Mouse (Mus musculus) embryo, embryonic 9.5 days (tissue): ENCODE results near the gene Alpk3.

Experiments
- DNase-seq: peaks from one replicate; pipeline ENCODE4 v3.0.0-alpha.2; 2017; ENCODE audit errors: extremely low spot score

Gene Alpk3

GRCm38 (mm10) chr7:81074546-81074945 lies 17.1 kb downstream of the Alpk3 start:
- peak; percentile 30 for DNase-seq

- DNase-seq, result no peak
Observed at GRCm38 (mm10) chr7:81075299-81075698, 17.9 kb downstream of the Alpk3 start.

- DNase-seq, result no peak
Observed at GRCm38 (mm10) chr7:81075732-81076131, 18.3 kb downstream of the Alpk3 start.

GRCm38 (mm10) chr7:81077009-81077408 lies 19.6 kb downstream of the Alpk3 start:
- no peak for DNase-seq

- no peak for DNase-seq
Observed at GRCm38 (mm10) chr7:81078740-81079139, 21.3 kb downstream of the Alpk3 start.

- no peak for DNase-seq
Observed at GRCm38 (mm10) chr7:81093420-81093965, 36.1 kb downstream of the Alpk3 start.

- no peak for DNase-seq
Observed at GRCm38 (mm10) chr7:81094104-81094757, 36.8 kb downstream of the Alpk3 start.

GRCm38 (mm10) chr7:81100341-81100740 lies 42.9 kb downstream of the Alpk3 start:
- no peak for DNase-seq

- DNase-seq, result no peak
Observed at GRCm38 (mm10) chr7:81102854-81103253, 45.5 kb downstream of the Alpk3 start.

- no peak for DNase-seq
Observed at GRCm38 (mm10) chr7:81105525-81105924, 48.1 kb downstream of the Alpk3 start.

- no peak for DNase-seq
Observed at GRCm38 (mm10) chr7:81108226-81108625, 50.8 kb downstream of the Alpk3 start.

- no peak for DNase-seq
Observed at GRCm38 (mm10) chr7:81109717-81110651, 52.6 kb downstream of the Alpk3 start.

- no peak for DNase-seq
Observed at GRCm38 (mm10) chr7:81110791-81111190, 53.4 kb downstream of the Alpk3 start.

GRCm38 (mm10) chr7:81111729-81112128 lies 54.3 kb downstream of the Alpk3 start:
- DNase-seq, result no peak

GRCm38 (mm10) chr7:81112686-81113360 lies 55.4 kb downstream of the Alpk3 start:
- no peak for DNase-seq

- no peak for DNase-seq
Observed at GRCm38 (mm10) chr7:81114555-81114954, 57.2 kb downstream of the Alpk3 start, which contains the start of gene Slc28a1. TSS of gene Slc28a1 (plus strand) at chr7:81114799.

GRCm38 (mm10) chr7:81121099-81121498 lies 63.7 kb downstream of the Alpk3 start:
- no peak for DNase-seq

GRCm38 (mm10) chr7:81122808-81123207 lies 65.4 kb downstream of the Alpk3 start:
- DNase-seq, result no peak

GRCm38 (mm10) chr7:81123553-81123952 lies 66.2 kb downstream of the Alpk3 start:
- no peak for DNase-seq

GRCm38 (mm10) chr7:81124773-81125172 lies 67.4 kb downstream of the Alpk3 start:
- no peak for DNase-seq

GRCm38 (mm10) chr7:81125215-81126175 lies 68.1 kb downstream of the Alpk3 start:
- DNase-seq, result no peak
